Mouse (Mus musculus): ENCODE data around the gene Slc24a3.

DNA sequence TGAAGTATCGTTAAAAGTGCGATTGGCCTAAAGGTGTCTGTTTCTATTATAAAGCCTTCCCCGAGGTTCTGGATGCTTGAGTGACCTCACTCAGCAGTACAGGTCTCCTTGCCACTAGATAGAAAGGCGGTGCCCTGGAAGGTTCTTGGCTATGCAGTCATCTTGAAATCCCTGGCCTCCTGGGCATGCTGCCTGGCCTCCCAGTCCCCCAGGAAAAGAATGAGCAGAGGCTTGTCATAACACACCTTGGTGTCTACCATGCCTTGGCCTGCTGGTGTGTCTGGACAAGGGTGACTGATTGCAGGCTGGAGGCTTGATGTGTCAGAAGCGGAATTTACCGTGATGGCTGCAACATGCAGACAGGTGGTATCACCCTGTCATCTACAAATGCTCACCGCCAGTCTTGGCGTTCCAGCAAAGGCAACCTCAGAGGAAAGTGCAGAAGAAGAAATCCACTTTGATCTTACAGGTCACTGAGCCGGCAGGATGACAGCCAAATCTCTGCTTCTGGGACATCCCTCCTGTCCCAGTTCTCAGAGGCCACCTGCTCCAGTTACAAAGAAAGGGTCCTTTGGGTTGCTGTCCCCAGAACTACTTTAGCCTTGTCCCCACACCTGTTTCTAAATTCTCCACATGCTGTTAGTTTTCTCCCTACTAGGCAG, 106.6 kb downstream of the Slc24a3 start:
- TF ChIP-seq CTCF (IDR thresholded peaks at IDR 0.05; ENCODE audit: low read depth): no peak
- TF ChIP-seq EP300 (IDR thresholded peaks at IDR 0.05; ENCODE audit: low read depth): no peak

Measured in liver, embryonic 14.5 days (tissue).